Mouse (Mus musculus) kidney, postnatal 0 days (tissue): ENCODE results near the gene Bend5. TPM values are rescaled to one million over a fixed set of nuclear protein-coding genes. Genes with fewer than 3 reads are reported as not detected.
A peak's percentile ranks its signal among the peaks of the same experiment; 100 is the strongest.

ENCODE experiments used
- ATAC-seq: fragments of 200-750 bp; cut with Nextera tagmentation; replicated peaks from 2 replicates; pipeline ENCODE4 v1.8.0; 2017; ENCODE audit warnings: low read depth, moderate number of reproducible peaks, moderate TSS enrichment, moderate library complexity; ENCODE audit not compliant: low FRiP score
- DNase-seq: peaks from one replicate; pipeline ENCODE4 v3.0.0-alpha.2; 2016; ENCODE audit warnings: low spot score
- H3K27ac ChIP-seq: fragments of 300-500 bp; sonication (generic); 2 replicates; pipeline ENCODE4 v1.5.1; 2014; ENCODE audit warnings: mild to moderate bottlenecking
- H3K27me3 ChIP-seq: fragments of 300-500 bp; sonication (generic); 2 replicates; pipeline ENCODE4 v1.6.1; 2014; ENCODE audit warnings: low read length, mixed read lengths; ENCODE audit not compliant: insufficient read depth
- H3K36me3 ChIP-seq: fragments of 300-500 bp; sonication (generic); 2 replicates; pipeline ENCODE4 v1.6.1; 2014; ENCODE audit warnings: low read length, mixed read lengths; ENCODE audit not compliant: insufficient read depth
- H3K4me1 ChIP-seq: fragments of 300-500 bp; sonication (generic); replicated peaks from 2 replicates; pipeline ENCODE4 v1.6.1; 2014; ENCODE audit warnings: antibody characterized with exemption, low read length, mixed read lengths; ENCODE audit not compliant: insufficient read depth
- H3K4me2 ChIP-seq: fragments of 300-500 bp; sonication (generic); 2 replicates; pipeline ENCODE4 v1.6.1; 2014; ENCODE audit warnings: mild to moderate bottlenecking, low read length, moderate library complexity, mixed read lengths
- H3K4me3 ChIP-seq: fragments of 300-500 bp; sonication (generic); replicated peaks from 2 replicates; pipeline ENCODE4 v1.5.1; 2014; ENCODE audit warnings: low read depth, low read length
- H3K9ac ChIP-seq: fragments of 300-500 bp; sonication (generic); 2 replicates; pipeline ENCODE4 v1.6.1; 2014; ENCODE audit warnings: low read depth, low read length
- H3K9me3 ChIP-seq: fragments of 300-500 bp; sonication (generic); replicated peaks from 2 replicates; pipeline ENCODE4 v1.6.1; 2016; ENCODE audit warnings: low read length, inconsistent platforms, mixed read lengths
- CTCF ChIP-seq: IDR thresholded peaks from 2 replicates; pipeline ENCODE4 v1.5.1; 2016; ENCODE audit warnings: antibody characterized with exemption, low read depth, mild to moderate bottlenecking, moderate library complexity
- WGBS: fragments of 180-500 bp; shearing (Covaris S2); extraction: QIAGEN DNeasy Blood & Tissue Kit; methylation state at CpG from one replicate; pipeline ENCODE4 v1.1.7; 2014; 5-methylcytosine and 5-hydroxymethylcytosine counted together
- polyA plus RNA-seq: library from polyadenylated mRNA; unstranded; fragments of >200 nt; fragmentation: Nextera tagmentation; extraction: Ambion mirVana; gene quantifications from 2 replicates; pipeline ENCODE4 v1.2.1, GENCODE M21; 2015

Bend5 gene
- polyA plus RNA-seq: 29.3 and 33.8 TPM in 2 replicates

- DNase-seq (peak; percentile 92), ATAC-seq (peak; percentile 92)
- under 1% methylated on average over 64 of the region's 66 CpGs for WGBS
- Histone ChIP-seq H3K4me2 (peak within 1 kb of the TSS; percentile 95), H3K27ac (peak within 1 kb of the TSS; percentile 94), H3K4me3 (peak within 1 kb of the TSS; percentile 91), H3K36me3 (peaks cover 4% of the 10 kb centered on the region; the same call in 1 of the 2 replicates), H3K4me1 (peaks cover 10% of the 10 kb centered on the region), H3K9ac (peak within 1 kb of the TSS; percentile 91), H3K27me3 (no peaks in the 10 kb centered on the region), H3K9me3 (no peaks in the 10 kb centered on the region)
- TF ChIP-seq CTCF: no peak
Measured at GRCm38 (mm10) chr4:111414818-111415488, at the start of gene Bend5. Gene Bend5 (plus strand): TSS chr4:111415006.

GRCm38 (mm10) chr4:111367771-111368170 is 47.0 kb upstream of the Bend5 start:
- no peaks in the 10 kb centered on the region for H3K36me3 ChIP-seq
- no peak overlapping the region for H3K4me2 ChIP-seq
- no peaks in the 10 kb centered on the region for H3K27me3 ChIP-seq
- no peak for TF ChIP-seq CTCF
- WGBS: 66% methylated on average over 2 of the region's 2 CpGs
- ATAC-seq: no peak
- no peak overlapping the region for H3K27ac ChIP-seq
- H3K4me1 ChIP-seq: no peaks in the 10 kb centered on the region
- no peak for DNase-seq
- H3K9me3 ChIP-seq: no peaks in the 10 kb centered on the region
- H3K4me3 ChIP-seq: no peak overlapping the region
- no peak overlapping the region for H3K9ac ChIP-seq

DNA sequence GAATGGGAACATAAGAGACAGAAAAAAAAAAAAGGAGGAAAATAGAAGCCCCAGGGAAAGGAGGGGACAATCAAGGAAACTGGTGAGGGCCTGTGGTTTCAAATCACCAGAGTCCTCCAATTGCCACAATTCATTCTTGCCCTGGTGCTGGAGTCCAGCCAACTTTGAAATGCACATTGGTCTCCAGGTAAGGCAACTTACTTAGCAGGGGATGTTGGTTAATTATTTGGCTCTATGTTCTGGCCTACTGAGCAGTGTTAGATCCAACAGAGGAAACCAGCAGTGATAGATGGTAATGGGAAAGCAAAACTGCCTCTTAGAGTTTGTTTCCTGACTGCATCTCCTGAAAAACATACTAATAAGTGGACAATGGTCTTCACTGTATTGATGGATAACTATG is 37.6 kb upstream of the Bend5 start:
- Histone ChIP-seq H3K27me3 (no peaks in the 10 kb centered on the region), H3K9me3 (no peaks in the 10 kb centered on the region), H3K4me1 (no peaks in the 10 kb centered on the region), H3K4me2 (no peak overlapping the region), H3K36me3 (no peaks in the 10 kb centered on the region), H3K4me3 (no peak overlapping the region), H3K27ac (no peak overlapping the region), H3K9ac (no peak overlapping the region)
- ATAC-seq (peak; percentile 76), DNase-seq (peak; percentile 29)
- no peak for TF ChIP-seq CTCF

GRCm38 (mm10) chr4:111378071-111378470 is 36.7 kb upstream of the Bend5 start:
- Histone ChIP-seq H3K36me3 (no peaks in the 10 kb centered on the region), H3K4me3 (no peak overlapping the region), H3K4me2 (no peak overlapping the region), H3K9me3 (no peaks in the 10 kb centered on the region), H3K27ac (no peak overlapping the region), H3K9ac (no peak overlapping the region), H3K27me3 (no peaks in the 10 kb centered on the region), H3K4me1 (no peaks in the 10 kb centered on the region)
- ATAC-seq (0 out of 2 replicates have a peak, but pooled peaks have one; percentile 46), DNase-seq (no peak)
- TF ChIP-seq CTCF: no peak
- WGBS: 87% methylated on average over 3 of the region's 3 CpGs

- 34% methylated on average over 2 of the region's 2 CpGs for WGBS
- no peak for TF ChIP-seq CTCF
Measured at GRCm38 (mm10) chr4:111383101-111383500, 31.7 kb upstream of the Bend5 start.

GRCm38 (mm10) chr4:111390736-111391135 is 24.1 kb upstream of the Bend5 start:
- TF ChIP-seq CTCF: no peak

More at GRCm38 (mm10) chr4:111383101-111383500, 31.7 kb upstream of the Bend5 start:
- Histone ChIP-seq H3K27me3 (no peaks in the 10 kb centered on the region), H3K4me1 (no peaks in the 10 kb centered on the region), H3K9ac (no peak overlapping the region), H3K9me3 (no peaks in the 10 kb centered on the region), H3K4me2 (no peak overlapping the region), H3K27ac (no peak overlapping the region), H3K4me3 (no peak overlapping the region), H3K36me3 (no peaks in the 10 kb centered on the region)
- DNase-seq: peak; percentile 8
- ATAC-seq: 0 out of 2 replicates have a peak, but pooled peaks have one; percentile 52

More at GRCm38 (mm10) chr4:111390736-111391135, 24.1 kb upstream of the Bend5 start:
- Histone ChIP-seq H3K9ac (no peak overlapping the region), H3K27me3 (no peaks in the 10 kb centered on the region), H3K9me3 (no peaks in the 10 kb centered on the region), H3K36me3 (no peaks in the 10 kb centered on the region), H3K4me2 (no peak overlapping the region), H3K27ac (no peak overlapping the region), H3K4me3 (no peak overlapping the region), H3K4me1 (no peaks in the 10 kb centered on the region)
- ATAC-seq: no peak
- no peak for DNase-seq
